Mouse (Mus musculus): ENCODE results near the gene Rps18.

- TF ChIP-seq CTCF (IDR thresholded peaks at IDR 0.05; ENCODE audit: control insufficient read depth, insufficient read depth, insufficient read length), result no peak
- no peak for TF ChIP-seq USF1 (IDR thresholded peaks at IDR 0.05; ENCODE audit: low read depth)
- TF ChIP-seq CEBPB (IDR thresholded peaks at IDR 0.05; ENCODE audit: low read depth), result no peak
These were observed 22.8 kb upstream of the Rps18 start for GRCm38 (mm10) chr17:33978631-33979031.

All from C2C12 (cell line).